Mouse (Mus musculus) limb, embryonic 12.5 days (tissue): ENCODE data around the gene Dennd4c. TPM values are rescaled to one million over a fixed set of nuclear protein-coding genes. Genes with fewer than 3 reads are reported as not detected.
"Not testable (repeated sequence)": the region's sequence is repeated elsewhere in the genome, so short reads cannot be mapped to it uniquely, and the experiment has no call there.

ENCODE experiments used
- ATAC-seq: fragments of 200-750 bp; cut with Nextera tagmentation; 2 replicates; pipeline ENCODE4 v1.8.0; 2017; ENCODE audit warnings: low read depth, moderate TSS enrichment; ENCODE audit not compliant: insufficient number of reproducible peaks, insufficient read depth, low FRiP score, low TSS enrichment
- H3K27ac ChIP-seq: fragments of 300-500 bp; sonication (generic); 2 replicates; pipeline ENCODE4 v1.5.1; 2016; ENCODE audit warnings: mild to moderate bottlenecking, moderate library complexity
- H3K27me3 ChIP-seq: fragments of 300-500 bp; sonication (generic); 2 replicates; pipeline ENCODE4 v1.6.1; 2016; ENCODE audit warnings: mild to moderate bottlenecking, moderate library complexity
- H3K36me3 ChIP-seq: fragments of 300-500 bp; sonication (generic); 2 replicates; pipeline ENCODE4 v1.6.1; 2016; ENCODE audit warnings: mild to moderate bottlenecking, moderate library complexity
- H3K4me1 ChIP-seq: fragments of 300-500 bp; sonication (generic); replicated peaks from 2 replicates; pipeline ENCODE4 v1.6.1; 2016
- H3K4me2 ChIP-seq: fragments of 300-500 bp; sonication (generic); 2 replicates; pipeline ENCODE4 v1.6.1; 2016; ENCODE audit warnings: mild to moderate bottlenecking, moderate library complexity
- H3K4me3 ChIP-seq: fragments of 300-500 bp; sonication (generic); replicated peaks from 2 replicates; pipeline ENCODE4 v1.5.1; 2016; ENCODE audit warnings: mild to moderate bottlenecking
- H3K9ac ChIP-seq: fragments of 300-500 bp; sonication (generic); replicated peaks from 2 replicates; pipeline ENCODE4 v1.6.1; 2016; ENCODE audit warnings: mild to moderate bottlenecking, moderate library complexity
- H3K9me3 ChIP-seq: fragments of 300-500 bp; sonication (generic); 2 replicates; pipeline ENCODE4 v1.6.1; 2016; ENCODE audit warnings: mild to moderate bottlenecking, moderate library complexity
- WGBS: fragments of 180-500 bp; shearing (Covaris S2); methylation state at CpG from one replicate; pipeline ENCODE4 v1.1.7; 2016; 5-methylcytosine and 5-hydroxymethylcytosine counted together
- polyA plus RNA-seq: library from polyadenylated mRNA; unstranded; fragments of >200 nt; fragmentation: Nextera tagmentation; extraction: Ambion mirVana; gene quantifications from 2 replicates; pipeline ENCODE4 v1.2.1, GENCODE M21; 2016

Gene Dennd4c
- polyA plus RNA-seq, 1 experiment from 2014 or later, result 9.3 TPM

GRCm38 (mm10) chr4:86814850-86815249 is 66.5 kb downstream of the Dennd4c start:
- ATAC-seq, result no peak
- Histone ChIP-seq H3K4me2 (no peak overlapping the region), H3K36me3 (peaks cover 28% of the 10 kb centered on the region), H3K27me3 (no peaks in the 10 kb centered on the region), H3K4me3 (no peak overlapping the region), H3K27ac (no peak overlapping the region), H3K4me1 (no peaks in the 10 kb centered on the region), H3K9me3 (no peaks in the 10 kb centered on the region), H3K9ac (no peak overlapping the region)
- 90% methylated on average over 3 of the region's 3 CpGs for WGBS

DNA sequence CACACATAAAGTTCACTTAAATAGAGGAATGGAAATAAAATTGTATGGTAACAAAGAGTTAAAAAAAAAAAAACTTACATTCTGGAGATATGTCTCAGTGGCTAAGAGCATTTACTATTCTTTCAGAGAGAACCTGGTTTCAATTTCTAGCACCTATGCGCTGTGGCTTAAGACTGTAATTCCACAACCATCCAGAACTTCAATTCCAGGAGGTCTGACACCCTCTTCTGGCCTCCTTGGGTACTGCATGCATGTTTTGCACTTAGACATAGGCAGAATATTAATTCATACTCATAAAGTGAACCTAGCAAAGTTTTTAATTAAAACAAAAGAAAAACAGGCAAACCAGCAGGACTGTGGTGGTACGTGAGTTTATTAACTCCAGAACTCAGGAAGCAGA is 74.8 kb downstream of the Dennd4c start:
- Histone ChIP-seq H3K9me3 (no peaks in the 10 kb centered on the region), H3K4me2 (no peak overlapping the region), H3K27ac (no peak overlapping the region), H3K27me3 (no peaks in the 10 kb centered on the region), H3K9ac (no peak overlapping the region), H3K4me1 (no peaks in the 10 kb centered on the region), H3K36me3 (peaks cover 67% of the 10 kb centered on the region), H3K4me3 (no peak overlapping the region)
- no peak for ATAC-seq
- 58% methylated on average over 2 of the region's 2 CpGs for WGBS

GRCm38 (mm10) chr4:86825143-86825542 is 76.8 kb downstream of the Dennd4c start:
- Histone ChIP-seq H3K36me3 (peaks cover 74% of the 10 kb centered on the region), H3K9me3 (no peaks in the 10 kb centered on the region), H3K27ac (no peak overlapping the region), H3K4me3 (no peak overlapping the region), H3K4me2 (no peak overlapping the region), H3K9ac (no peak overlapping the region), H3K4me1 (no peaks in the 10 kb centered on the region), H3K27me3 (no peaks in the 10 kb centered on the region)
- WGBS, result 92% methylated on average over 7 of the region's 7 CpGs
- no peak for ATAC-seq

- Histone ChIP-seq H3K27me3 (no peaks in the 10 kb centered on the region), H3K9ac (no peak overlapping the region), H3K4me3 (no peak overlapping the region), H3K27ac (no peak overlapping the region), H3K4me2 (no peak overlapping the region), H3K36me3 (peaks cover 66% of the 10 kb centered on the region), H3K4me1 (no peaks in the 10 kb centered on the region), H3K9me3 (no peaks in the 10 kb centered on the region)
- WGBS, result 94% methylated on average over 2 of the region's 2 CpGs
- no peak for ATAC-seq
These were observed 83.5 kb downstream of the Dennd4c start for GRCm38 (mm10) chr4:86831896-86832295.

- not testable (repeated sequence) for H3K4me3 ChIP-seq, H3K4me2 ChIP-seq, ATAC-seq, H3K9ac ChIP-seq, H3K27me3 ChIP-seq, H3K9me3 ChIP-seq, H3K27ac ChIP-seq, H3K4me1 ChIP-seq
- H3K36me3 ChIP-seq, result peaks cover 76% of the 10 kb centered on the region
- 98% methylated on average over 2 of the region's 2 CpGs for WGBS
These were observed 92.8 kb downstream of the Dennd4c start for GRCm38 (mm10) chr4:86841141-86841540.

GRCm38 (mm10) chr4:86845384-86845783 is 97.0 kb downstream of the Dennd4c start:
- WGBS, result 95% methylated on average over 3 of the region's 3 CpGs
- Histone ChIP-seq H3K9ac (no peak overlapping the region), H3K36me3 (peaks cover 67% of the 10 kb centered on the region), H3K4me1 (no peaks in the 10 kb centered on the region), H3K9me3 (no peaks in the 10 kb centered on the region), H3K4me3 (no peak overlapping the region), H3K4me2 (no peak overlapping the region), H3K27ac (no peak overlapping the region), H3K27me3 (no peaks in the 10 kb centered on the region)
- ATAC-seq, result no peak

- 97% methylated on average over 2 of the region's 2 CpGs for WGBS
These were observed 98.9 kb downstream of the Dennd4c start for GRCm38 (mm10) chr4:86847246-86847645.

GRCm38 (mm10) chr4:86851331-86851730 is 103.0 kb downstream of the Dennd4c start:
- Histone ChIP-seq H3K4me3 (no peak overlapping the region), H3K36me3 (peaks cover 64% of the 10 kb centered on the region), H3K4me2 (no peak overlapping the region), H3K27ac (no peak overlapping the region), H3K27me3 (no peaks in the 10 kb centered on the region), H3K9me3 (0 out of 2 replicates have a peak, but pooled peaks cover 4% of the 10 kb centered on the region), H3K9ac (no peak overlapping the region), H3K4me1 (0 out of 2 replicates have a peak, but pooled peaks cover 6% of the 10 kb centered on the region)
- ATAC-seq, result no peak; the same call in 1 of the 2 replicates
- 76% methylated on average over 2 of the region's 2 CpGs for WGBS

More at GRCm38 (mm10) chr4:86847246-86847645, 98.9 kb downstream of the Dennd4c start:
- H3K4me2 ChIP-seq, result no peak overlapping the region
- peaks cover 63% of the 10 kb centered on the region for H3K36me3 ChIP-seq
- H3K4me3 ChIP-seq, result no peak overlapping the region
- H3K27me3 ChIP-seq, result no peaks in the 10 kb centered on the region
- no peaks in the 10 kb centered on the region for H3K9me3 ChIP-seq
- H3K4me1 ChIP-seq, result no peaks in the 10 kb centered on the region
- no peak overlapping the region for H3K9ac ChIP-seq
- H3K27ac ChIP-seq, result no peak overlapping the region
- ATAC-seq, result no peak

GRCm38 (mm10) chr4:86852018-86852417 is 103.7 kb downstream of the Dennd4c start:
- 72% methylated on average over 3 of the region's 3 CpGs for WGBS
- 0 out of 2 replicates have a peak, but pooled peaks cover 4% of the 10 kb centered on the region for H3K9me3 ChIP-seq
- no peak overlapping the region for H3K9ac ChIP-seq
- no peaks in the 10 kb centered on the region for H3K27me3 ChIP-seq
- peaks cover 60% of the 10 kb centered on the region for H3K36me3 ChIP-seq
- no peak overlapping the region for H3K4me2 ChIP-seq
- 0 out of 2 replicates have a peak, but pooled peaks cover 6% of the 10 kb centered on the region for H3K4me1 ChIP-seq
- no peak overlapping the region for H3K4me3 ChIP-seq
- no peak overlapping the region for H3K27ac ChIP-seq
- ATAC-seq, result no peak

DNA sequence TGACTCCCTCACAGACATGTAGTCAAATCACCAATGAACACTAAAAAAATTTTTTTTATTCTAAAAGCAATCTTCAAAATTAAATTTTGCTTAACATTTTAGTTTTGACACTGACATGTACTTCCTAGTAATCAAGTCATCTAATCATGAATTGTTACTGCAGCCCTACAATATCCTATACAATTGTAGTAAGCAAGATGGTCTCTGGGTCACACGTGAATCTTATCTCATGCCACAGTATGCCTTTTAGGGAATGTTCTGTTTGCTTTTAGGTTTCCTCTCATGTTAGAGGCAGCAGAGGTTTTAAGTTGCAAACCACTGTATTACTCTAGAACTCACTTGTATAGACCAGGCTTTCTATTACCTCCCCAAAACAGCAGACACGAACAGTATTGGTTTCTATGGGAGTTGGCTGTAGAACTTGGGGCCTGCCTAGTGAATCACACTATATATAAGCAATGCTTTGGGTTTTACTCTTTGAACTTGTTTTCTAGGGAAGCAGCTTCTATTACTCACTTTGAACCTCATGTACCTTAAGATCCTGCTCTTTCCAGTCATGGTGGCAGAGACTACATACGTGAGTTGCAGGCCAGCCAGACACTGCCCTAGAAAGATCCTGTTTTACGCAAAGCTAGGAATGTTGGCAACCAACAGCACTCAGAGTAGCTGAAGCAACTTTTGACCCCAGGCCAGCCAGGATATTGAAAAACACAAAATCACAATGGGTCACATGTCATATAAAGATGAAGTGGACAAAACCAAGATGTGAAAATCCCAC is 104.6 kb downstream of the Dennd4c start:
- no peak overlapping the region for H3K27ac ChIP-seq
- H3K9ac ChIP-seq, result no peak overlapping the region
- no peak overlapping the region for H3K4me3 ChIP-seq
- peaks cover 10% of the 10 kb centered on the region; the same call in 1 of the 2 replicates for H3K4me1 ChIP-seq
- no peak for ATAC-seq
- 0 out of 2 replicates have a peak, but pooled peaks cover 4% of the 10 kb centered on the region for H3K9me3 ChIP-seq
- H3K36me3 ChIP-seq, result peaks cover 53% of the 10 kb centered on the region
- no peaks in the 10 kb centered on the region for H3K27me3 ChIP-seq
- 90% methylated on average over 4 of the region's 4 CpGs for WGBS
- H3K4me2 ChIP-seq, result no peak overlapping the region

- WGBS, result 2% methylated on average over 50 of the region's 50 CpGs
- peak overlapping the region; percentile 100 for H3K9ac ChIP-seq
- ATAC-seq, result no peak
- peak overlapping the region; percentile 98 for H3K27ac ChIP-seq
- no peaks in the 10 kb centered on the region; the same call in 1 of the 2 replicates for H3K27me3 ChIP-seq
- peaks cover 38% of the 10 kb centered on the region for H3K36me3 ChIP-seq
- 0 out of 2 replicates have a peak, but pooled peaks cover 4% of the 10 kb centered on the region for H3K9me3 ChIP-seq
- peak overlapping the region; percentile 83 for H3K4me2 ChIP-seq
- peaks cover 12% of the 10 kb centered on the region; the same call in 1 of the 2 replicates for H3K4me1 ChIP-seq
- peak overlapping the region; percentile 94 for H3K4me3 ChIP-seq
These were observed 108.2 kb downstream of the Dennd4c start for GRCm38 (mm10) chr4:86856304-86857112.
